In the genomic region with DNA sequence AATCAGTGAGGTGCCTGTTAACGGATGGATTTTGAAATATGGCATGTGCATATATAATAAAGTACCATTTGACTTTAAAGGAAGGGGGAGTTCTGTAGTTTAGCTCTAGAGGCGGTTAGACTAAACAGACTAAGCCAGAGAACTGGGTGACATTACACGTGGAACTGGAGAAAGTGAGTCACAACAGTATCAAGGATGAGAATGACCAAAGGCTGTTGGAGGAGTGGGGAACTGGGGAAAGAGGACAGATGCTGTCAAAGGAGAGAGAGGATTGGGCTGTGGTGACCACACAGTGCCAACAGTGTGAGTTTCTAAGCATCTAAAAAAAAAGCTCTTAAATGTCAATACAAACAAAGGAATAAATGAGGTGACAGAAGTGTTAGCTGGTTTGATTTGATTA, we compare ENCODE assay signal across 12 mouse cellular contexts.
"Had no signal": no experiment of that assay in that cellular context is flagged by ENCODE, and none has a peak within 500 bp of the region (broad histone marks: within the 10 kb centered on the region; RNA-seq: fewer than 3 reads in every experiment).

No protein-coding gene starts in this region.

- DNase-seq: lung, adult 2 months; lung, postnatal 10 days; lung, postnatal 4 days; midbrain, embryonic 14.5 days; retina, postnatal 1 day; right cerebral cortex, adult 18-20 months; right cerebral cortex, postnatal 25 days; right cerebral cortex, postnatal 4 days; spleen, adult 18-20 months; thymus, adult 18-20 months; thymus, postnatal 14 days; thymus, postnatal 36 days had no signal
